Mouse (Mus musculus) embryonic facial prominence, embryonic 14.5 days (tissue): Measurements from ENCODE around the gene Traf2. TPM values are rescaled to one million over a fixed set of nuclear protein-coding genes. Genes with fewer than 3 reads are reported as not detected.
A peak's percentile ranks its signal among the peaks of the same experiment; 100 is the strongest.

ENCODE experiments used
- ATAC-seq: fragments of 200-750 bp; cut with Nextera tagmentation; 2 replicates; pipeline ENCODE4 v1.8.0; 2017; ENCODE audit warnings: low read depth, moderate number of reproducible peaks, moderate TSS enrichment
- DNase-seq: peaks from one replicate; pipeline ENCODE4 v3.0.0-alpha.2; 2015; ENCODE audit warnings: low spot score
- H3K27ac ChIP-seq: fragments of 300-500 bp; sonication (generic); replicated peaks from 2 replicates; pipeline ENCODE4 v1.5.1; 2014; ENCODE audit warnings: low read depth, mild to moderate bottlenecking, low read length, moderate library complexity
- H3K27me3 ChIP-seq: fragments of 300-500 bp; sonication (generic); replicated peaks from 2 replicates; pipeline ENCODE4 v1.6.1; 2014; ENCODE audit warnings: low read length; ENCODE audit not compliant: control insufficient read depth, insufficient read depth
- H3K36me3 ChIP-seq: fragments of 300-500 bp; sonication (generic); 2 replicates; pipeline ENCODE4 v1.6.1; 2014; ENCODE audit warnings: low read length, mixed read lengths; ENCODE audit not compliant: control insufficient read depth, insufficient read depth
- H3K4me1 ChIP-seq: fragments of 300-500 bp; sonication (generic); 2 replicates; pipeline ENCODE4 v1.6.1; 2014; ENCODE audit warnings: antibody characterized with exemption, low read length; ENCODE audit not compliant: control insufficient read depth, insufficient read depth
- H3K4me2 ChIP-seq: fragments of 300-500 bp; sonication (generic); 2 replicates; pipeline ENCODE4 v1.6.1; 2014; ENCODE audit warnings: low read depth, mild to moderate bottlenecking, low read length, moderate library complexity, mixed read lengths
- H3K4me3 ChIP-seq: fragments of 300-500 bp; sonication (generic); 2 replicates; pipeline ENCODE4 v1.5.1; 2014; ENCODE audit warnings: low read depth, mild to moderate bottlenecking, low read length
- H3K9ac ChIP-seq: fragments of 300-500 bp; sonication (generic); 2 replicates; pipeline ENCODE4 v1.6.1; 2014; ENCODE audit warnings: low read depth, mild to moderate bottlenecking, low read length, moderate library complexity, mixed read lengths
- H3K9me3 ChIP-seq: fragments of 300-500 bp; sonication (generic); 2 replicates; pipeline ENCODE4 v1.6.1; 2016; ENCODE audit warnings: low read length; ENCODE audit not compliant: control insufficient read depth
- WGBS: fragments of 180-500 bp; shearing (Covaris S2); extraction: QIAGEN DNeasy Blood & Tissue Kit; methylation state at CpG from one replicate; pipeline ENCODE4 v1.1.7; 2014; 5-methylcytosine and 5-hydroxymethylcytosine counted together
- polyA plus RNA-seq: library from polyadenylated mRNA; unstranded; fragments of >200 nt; fragmentation: Nextera tagmentation; extraction: Ambion mirVana; gene quantifications from 2 replicates; pipeline ENCODE4 v1.2.1, GENCODE M21; 2014

Traf2 gene
- polyA plus RNA-seq, 1 experiment from 2014 or later = 30.0 TPM

DNA sequence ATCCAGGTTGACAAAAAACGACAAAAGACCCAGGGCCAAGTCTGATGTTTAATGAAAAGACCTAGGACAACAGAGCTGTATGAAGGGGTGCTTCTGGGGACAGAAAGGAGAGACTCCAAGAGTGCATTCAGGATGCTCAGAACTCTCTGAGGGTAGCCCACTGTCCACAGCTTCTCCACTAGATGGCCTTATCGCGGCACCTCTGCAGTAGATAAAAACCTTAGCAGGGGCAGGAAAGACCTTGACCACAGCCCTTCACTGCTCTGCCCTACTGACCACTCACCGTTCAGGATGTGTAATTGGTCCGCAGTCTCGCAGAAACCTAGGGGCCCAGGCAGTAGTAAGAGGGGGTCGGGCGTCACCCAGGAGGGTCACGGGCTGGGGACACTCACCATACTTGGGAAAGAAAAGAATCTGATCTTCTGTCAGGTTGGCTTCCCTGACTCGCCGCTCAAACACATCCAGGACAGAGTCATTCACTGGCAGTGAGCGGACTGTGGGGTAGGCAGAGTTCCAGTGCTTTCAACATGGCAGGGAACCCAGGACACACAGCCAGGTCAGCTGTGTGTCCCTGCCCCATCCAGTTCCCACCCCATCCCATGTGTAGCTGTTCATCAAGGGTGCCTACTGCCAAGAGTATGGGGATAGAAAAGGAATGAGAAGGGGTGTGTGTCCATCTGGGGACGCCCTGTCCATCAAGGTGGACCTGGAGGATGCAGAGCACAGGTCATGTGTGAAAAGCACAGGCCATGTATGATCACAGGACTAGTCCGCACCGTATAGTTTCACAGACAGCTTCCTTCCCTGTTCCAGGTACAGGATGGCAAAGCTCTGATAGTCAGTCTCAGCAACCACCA is 47.9 kb downstream of the Traf2 start:
- 63% methylated on average over 13 of the region's 15 CpGs for WGBS
- no peak overlapping the region for H3K27ac ChIP-seq
- H3K4me2 ChIP-seq = no peak overlapping the region
- H3K36me3 ChIP-seq = peaks cover 11% of the 10 kb centered on the region; the same call in 1 of the 2 replicates
- H3K9ac ChIP-seq = no peak overlapping the region
- H3K27me3 ChIP-seq = no peaks in the 10 kb centered on the region
- H3K4me1 ChIP-seq = peaks cover 9% of the 10 kb centered on the region
- H3K4me3 ChIP-seq = no peak overlapping the region
- ATAC-seq (no peak), DNase-seq (no peak)
- H3K9me3 ChIP-seq = no peaks in the 10 kb centered on the region

DNA sequence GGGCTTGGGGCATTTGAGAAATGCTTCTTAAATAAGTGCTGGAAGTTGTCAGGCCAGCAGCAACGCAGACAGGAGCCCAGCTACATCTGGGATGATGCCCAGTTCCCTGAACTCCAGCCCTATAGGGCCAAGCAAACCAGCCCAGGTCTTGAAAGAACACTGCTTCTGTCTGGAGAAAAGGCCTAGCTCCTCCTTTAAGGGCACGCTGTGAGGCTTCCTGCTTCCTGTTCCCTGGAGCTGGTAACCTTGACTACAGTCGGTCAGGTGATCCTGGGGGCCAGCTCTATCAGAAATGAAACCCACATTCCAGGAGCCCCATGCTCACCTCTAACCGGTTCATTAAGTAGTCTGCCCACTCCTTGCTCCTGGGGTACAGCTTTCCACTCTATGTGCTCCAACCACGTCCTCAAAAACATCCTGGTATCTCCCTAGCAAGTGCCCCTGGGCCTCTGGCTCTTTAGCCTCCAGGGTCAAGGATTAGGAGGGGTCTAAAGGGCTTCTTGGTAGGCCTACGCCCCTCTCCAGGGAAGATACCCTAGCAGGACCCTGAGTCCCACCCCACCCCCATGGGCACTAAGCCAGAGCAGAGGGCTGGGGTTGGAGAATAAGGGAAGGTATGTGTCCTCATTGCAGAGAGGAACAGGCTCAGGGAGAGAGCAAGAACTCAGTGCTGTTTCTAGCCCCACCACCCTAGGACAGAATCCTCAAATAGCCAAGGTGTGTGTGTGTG is 48.7 kb downstream of the Traf2 start:
- WGBS = 44% methylated on average over 6 of the region's 6 CpGs
- peak; percentile 18 for DNase-seq
- no peak for ATAC-seq
- no peak overlapping the region for H3K4me2 ChIP-seq
- H3K27ac ChIP-seq = no peak overlapping the region; the same call in 1 of the 2 replicates
- peaks cover 3% of the 10 kb centered on the region; the same call in 1 of the 2 replicates for H3K36me3 ChIP-seq
- H3K9ac ChIP-seq = no peak overlapping the region
- H3K4me1 ChIP-seq = peaks cover 9% of the 10 kb centered on the region
- no peak overlapping the region for H3K4me3 ChIP-seq
- H3K27me3 ChIP-seq = no peaks in the 10 kb centered on the region
- H3K9me3 ChIP-seq = no peaks in the 10 kb centered on the region

DNA sequence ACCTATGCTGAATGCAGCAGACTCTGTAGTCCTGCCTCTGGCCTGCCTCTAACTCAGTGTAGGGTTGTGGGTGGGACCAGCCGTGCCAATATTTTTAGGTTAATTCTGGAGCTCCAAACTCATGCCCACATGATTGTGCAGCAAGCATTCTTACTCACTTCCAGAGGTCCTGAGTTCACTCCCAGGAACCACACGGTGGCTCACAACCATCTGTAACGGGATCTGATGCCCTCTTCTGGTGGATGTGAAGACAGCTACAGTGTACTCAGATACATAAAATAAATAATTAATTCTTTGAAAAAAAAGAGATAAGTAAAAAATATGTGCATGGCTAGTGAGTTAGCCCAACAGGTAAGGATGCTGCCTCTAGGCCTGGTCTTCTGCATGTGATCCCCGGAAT is 50.3 kb downstream of the Traf2 start:
- no peaks in the 10 kb centered on the region for H3K27me3 ChIP-seq
- H3K4me3 ChIP-seq = no peak overlapping the region
- no peak for ATAC-seq
- H3K9me3 ChIP-seq = no peaks in the 10 kb centered on the region
- WGBS = 37% methylated on average over 4 of the region's 4 CpGs
- no peak overlapping the region for H3K9ac ChIP-seq
- DNase-seq = peak; percentile 20
- H3K4me1 ChIP-seq = peaks cover 2% of the 10 kb centered on the region
- no peak overlapping the region for H3K27ac ChIP-seq
- H3K4me2 ChIP-seq = no peak overlapping the region
- no peaks in the 10 kb centered on the region for H3K36me3 ChIP-seq

DNA sequence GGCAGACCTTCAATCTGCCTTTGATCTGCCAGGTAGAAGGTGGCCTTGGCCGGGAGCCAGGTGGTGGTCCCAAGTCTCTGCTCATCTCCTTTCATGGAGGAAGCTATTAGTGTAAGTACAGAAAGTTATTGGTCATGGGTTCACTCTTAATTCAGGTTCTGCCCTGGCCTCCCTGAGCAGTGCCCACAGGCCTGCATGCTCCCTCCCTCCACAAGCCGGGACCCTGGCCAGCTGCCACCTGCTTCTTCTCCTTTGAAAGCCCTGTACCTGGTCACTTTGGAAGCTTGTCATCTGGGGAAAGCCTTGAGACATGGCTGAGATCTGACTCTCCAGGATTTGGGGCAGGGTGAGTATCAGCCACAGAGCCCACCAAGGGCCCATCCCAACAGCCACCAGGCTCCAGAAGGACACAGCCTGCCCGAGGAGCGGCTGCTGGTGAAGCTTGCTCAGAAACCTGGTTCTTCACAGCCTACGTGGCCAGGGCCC is 53.2 kb downstream of the Traf2 start, which contains the start of gene Lcn12:
Gene Lcn12, minus strand, starts transcription at position 436 of the 486 bp plus-strand sequence.
- H3K36me3 ChIP-seq = no peaks in the 10 kb centered on the region
- H3K27me3 ChIP-seq = no peaks in the 10 kb centered on the region
- H3K4me2 ChIP-seq = no peak within 1 kb of the TSS
- no peak within 1 kb of the TSS for H3K27ac ChIP-seq
- H3K9me3 ChIP-seq = no peaks in the 10 kb centered on the region
- 91% methylated on average over 5 of the region's 5 CpGs for WGBS
- ATAC-seq = no peak
- no peak for DNase-seq
- no peak within 1 kb of the TSS for H3K4me3 ChIP-seq
- no peaks in the 10 kb centered on the region for H3K4me1 ChIP-seq
- no peak within 1 kb of the TSS for H3K9ac ChIP-seq

DNA sequence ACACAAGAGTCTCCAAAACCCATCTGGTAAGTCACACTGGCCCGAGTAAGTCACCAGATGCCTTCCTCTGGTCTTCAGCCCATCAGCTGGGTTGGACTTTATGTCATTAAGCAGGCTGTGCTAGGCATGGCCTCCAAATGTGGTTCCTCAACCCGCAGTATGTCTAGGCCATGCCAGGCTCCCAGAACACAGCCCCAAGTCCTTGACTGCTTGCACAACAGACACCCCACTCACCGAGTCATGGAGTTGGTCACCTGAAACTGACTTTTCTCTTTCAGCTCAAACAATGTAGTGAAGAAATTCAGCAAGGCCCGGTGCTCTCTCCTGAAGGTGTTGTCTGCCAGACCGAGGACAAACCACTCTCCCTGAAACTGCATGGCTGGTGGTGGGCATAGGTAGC is 53.8 kb downstream of the Traf2 start:
- Histone ChIP-seq H3K9me3 (no peaks in the 10 kb centered on the region), H3K4me3 (no peak overlapping the region), H3K4me2 (no peak overlapping the region), H3K36me3 (no peaks in the 10 kb centered on the region), H3K9ac (no peak overlapping the region), H3K27me3 (no peaks in the 10 kb centered on the region), H3K27ac (no peak overlapping the region), H3K4me1 (no peaks in the 10 kb centered on the region)
- no peak for ATAC-seq
- WGBS = 81% methylated on average over 5 of the region's 5 CpGs
- no peak for DNase-seq

DNA sequence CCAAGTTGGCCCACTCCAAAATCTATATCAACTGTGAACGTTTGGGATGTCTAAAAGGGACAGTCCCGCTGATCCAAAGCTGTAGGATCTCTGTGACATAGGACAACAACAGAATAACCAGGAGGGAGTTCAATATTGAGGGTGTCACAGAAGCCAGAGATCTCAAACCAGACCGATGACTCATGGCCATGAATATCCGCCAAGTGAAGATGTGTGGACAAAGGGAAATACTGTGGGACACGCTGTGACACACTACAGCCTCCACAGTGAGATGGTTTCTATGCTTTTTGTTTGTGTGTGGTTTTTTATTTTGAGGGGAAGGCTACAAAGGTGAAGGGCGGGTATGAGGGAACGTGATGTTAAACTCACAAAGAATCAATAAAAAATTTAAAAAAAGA is 58.1 kb downstream of the Traf2 start:
- ATAC-seq (no peak), DNase-seq (no peak)
- no peaks in the 10 kb centered on the region for H3K4me1 ChIP-seq
- H3K27ac ChIP-seq = no peak overlapping the region
- H3K27me3 ChIP-seq = no peaks in the 10 kb centered on the region
- no peak overlapping the region for H3K4me2 ChIP-seq
- H3K9me3 ChIP-seq = no peaks in the 10 kb centered on the region
- no peak overlapping the region for H3K9ac ChIP-seq
- H3K4me3 ChIP-seq = no peak overlapping the region
- H3K36me3 ChIP-seq = no peaks in the 10 kb centered on the region
- WGBS = 73% methylated on average over 7 of the region's 7 CpGs

DNA sequence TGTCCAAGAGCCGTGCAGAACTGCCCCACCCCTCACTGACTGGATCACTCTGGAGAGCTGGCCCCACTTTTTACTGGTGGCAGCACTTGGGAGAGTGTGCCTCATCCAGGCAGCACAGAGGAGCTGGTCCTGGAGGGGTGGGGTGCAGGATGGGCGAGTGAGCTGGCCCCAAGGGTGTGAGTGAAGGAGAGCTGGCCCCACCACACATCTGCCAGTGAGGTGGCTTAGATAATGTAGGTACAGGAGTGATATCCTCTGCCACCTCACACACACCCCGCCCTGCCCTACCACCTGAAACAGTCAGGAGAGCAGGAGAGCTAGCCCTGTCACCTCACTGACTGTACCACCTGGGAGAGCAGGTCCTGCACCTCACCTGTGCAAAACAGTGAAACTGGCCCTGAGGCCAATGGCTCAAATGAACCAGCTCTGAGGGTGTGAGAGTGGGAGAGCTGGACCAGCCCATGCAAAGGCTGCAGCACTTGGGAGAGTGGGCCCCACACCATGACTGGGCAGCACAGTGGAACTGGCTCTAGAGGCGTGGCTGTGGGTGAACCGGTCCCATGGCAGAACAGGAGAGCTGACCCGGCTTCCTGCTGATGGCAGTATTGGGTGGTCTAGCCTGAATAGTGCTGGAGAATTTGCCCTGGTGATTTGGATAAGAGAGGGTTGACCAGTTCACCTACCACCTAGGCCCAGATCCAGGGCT is 58.6 kb downstream of the Traf2 start:
- H3K4me1 ChIP-seq = no peaks in the 10 kb centered on the region
- H3K4me2 ChIP-seq = no peak overlapping the region
- no peak overlapping the region for H3K27ac ChIP-seq
- DNase-seq (no peak), ATAC-seq (no peak)
- no peaks in the 10 kb centered on the region for H3K36me3 ChIP-seq
- H3K9me3 ChIP-seq = no peaks in the 10 kb centered on the region
- no peaks in the 10 kb centered on the region for H3K27me3 ChIP-seq
- no peak overlapping the region for H3K9ac ChIP-seq
- 88% methylated on average over 6 of the region's 6 CpGs for WGBS
- no peak overlapping the region for H3K4me3 ChIP-seq

DNA sequence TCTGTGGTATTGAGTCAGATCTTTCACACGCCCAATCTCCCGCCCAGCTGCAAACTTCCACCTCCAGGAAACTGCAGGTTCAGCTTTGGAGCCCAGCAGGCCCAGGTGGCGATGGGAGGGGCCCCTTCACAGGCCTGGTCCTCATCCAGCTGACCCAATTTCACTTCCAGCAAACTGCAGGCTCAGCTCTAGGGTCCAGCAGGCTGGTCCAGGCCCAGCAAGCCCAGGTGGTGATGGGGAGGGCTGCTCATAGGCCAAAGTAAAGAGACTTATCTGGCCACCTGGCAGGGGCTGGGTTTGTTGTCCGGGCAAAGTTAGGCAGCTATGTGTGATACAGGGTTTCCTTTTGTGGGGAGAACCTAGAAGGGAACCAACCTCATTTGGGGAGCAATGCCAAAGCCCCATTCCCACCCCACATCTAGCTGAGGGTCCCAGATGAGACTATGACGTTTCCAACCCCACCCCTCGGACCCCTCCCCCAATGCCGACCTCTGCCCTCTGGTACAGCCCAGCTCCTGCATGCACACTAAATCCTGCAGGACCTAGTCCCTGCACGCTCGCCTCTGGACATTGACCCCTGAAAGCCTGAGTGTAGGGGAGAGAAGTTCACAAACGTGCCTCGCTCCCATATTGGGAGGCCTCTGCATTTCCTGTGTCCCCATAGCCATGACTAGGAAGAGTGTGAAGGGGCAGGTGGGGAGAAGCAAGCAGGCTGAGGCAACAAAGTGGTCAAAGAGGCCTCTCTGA is 61.7 kb downstream of the Traf2 start:
- Histone ChIP-seq H3K9me3 (no peaks in the 10 kb centered on the region), H3K9ac (no peak overlapping the region), H3K4me1 (no peaks in the 10 kb centered on the region), H3K4me2 (no peak overlapping the region), H3K36me3 (no peaks in the 10 kb centered on the region), H3K27me3 (no peaks in the 10 kb centered on the region), H3K27ac (no peak overlapping the region), H3K4me3 (no peak overlapping the region)
- ATAC-seq = no peak
- DNase-seq = no peak
- WGBS = 65% methylated on average over 11 of the region's 11 CpGs
